Mouse (Mus musculus): ENCODE measurements around the gene Ccnd3. TPM values are rescaled to one million over a fixed set of nuclear protein-coding genes. Genes with fewer than 3 reads are reported as not detected.
A peak's percentile ranks its signal among the peaks of the same experiment; 100 is the strongest.

Gene Ccnd3
- polyA plus RNA-seq, 1 experiment: 417 TPM

DNA sequence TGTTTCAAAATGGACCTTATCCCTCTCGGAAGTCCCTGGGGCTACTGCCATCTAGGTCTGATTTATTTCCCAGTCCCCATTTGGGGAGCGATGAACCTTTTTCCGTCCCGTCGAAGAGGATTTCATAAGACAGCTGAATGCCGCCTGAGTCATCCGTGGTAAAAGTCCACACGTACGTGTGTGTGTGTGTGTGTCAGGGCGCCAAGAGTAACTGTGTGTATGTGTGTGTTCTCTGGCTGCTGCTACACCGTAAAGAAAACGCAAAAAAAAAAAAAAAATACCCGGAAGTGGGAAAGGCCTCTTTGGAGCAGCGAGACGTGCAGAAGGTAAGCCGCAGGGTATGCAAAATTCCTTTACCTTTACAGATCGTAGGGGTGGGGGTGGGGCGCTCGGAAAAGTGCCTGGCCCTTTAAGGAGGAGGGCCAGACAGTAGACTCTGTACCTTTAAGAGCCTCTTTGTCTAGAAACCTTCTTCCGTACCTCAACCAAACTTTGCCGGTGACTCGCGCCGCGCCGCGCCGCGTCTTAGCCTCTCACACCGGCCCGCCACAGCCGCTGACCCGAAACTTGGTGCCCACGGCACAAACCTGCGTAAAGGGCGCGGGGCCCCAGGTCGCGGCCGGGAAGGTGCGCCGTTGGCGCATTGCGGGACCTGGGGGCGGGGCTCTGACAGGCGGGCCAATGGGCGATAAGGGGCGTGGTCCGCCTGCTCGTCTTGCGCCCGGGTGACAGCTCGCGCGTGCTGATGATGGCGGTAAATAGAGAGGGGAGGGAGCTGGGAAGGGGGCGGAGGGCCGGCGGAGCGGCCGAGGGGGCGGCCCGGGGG lies 124.2 kb downstream of the Ccnd3 start:
- peak overlapping the region; percentile 88 for H3K4me3 ChIP-seq (replicated peaks; ENCODE audit: control insufficient read depth, low read depth, low read length)
- peak overlapping the region; percentile 84 for H3K27ac ChIP-seq (ENCODE audit: control insufficient read depth, insufficient read depth, low read depth, low read length, poor library complexity)
- WGBS: 1% methylated on average over 61 of the region's 63 CpGs
- no peaks in the 10 kb centered on the region for H3K4me1 ChIP-seq (ENCODE audit: control insufficient read depth, insufficient read depth, low read length)
- TF ChIP-seq POLR2A (IDR thresholded peaks at IDR 0.05; ENCODE audit: borderline replicate concordance, control insufficient read depth, low read depth, low read length) (peak; percentile 43; the same call in 1 of the 2 replicates), CTCF (IDR thresholded peaks at IDR 0.05; ENCODE audit: control insufficient read depth, insufficient read depth, low read length) (no peak)

DNA sequence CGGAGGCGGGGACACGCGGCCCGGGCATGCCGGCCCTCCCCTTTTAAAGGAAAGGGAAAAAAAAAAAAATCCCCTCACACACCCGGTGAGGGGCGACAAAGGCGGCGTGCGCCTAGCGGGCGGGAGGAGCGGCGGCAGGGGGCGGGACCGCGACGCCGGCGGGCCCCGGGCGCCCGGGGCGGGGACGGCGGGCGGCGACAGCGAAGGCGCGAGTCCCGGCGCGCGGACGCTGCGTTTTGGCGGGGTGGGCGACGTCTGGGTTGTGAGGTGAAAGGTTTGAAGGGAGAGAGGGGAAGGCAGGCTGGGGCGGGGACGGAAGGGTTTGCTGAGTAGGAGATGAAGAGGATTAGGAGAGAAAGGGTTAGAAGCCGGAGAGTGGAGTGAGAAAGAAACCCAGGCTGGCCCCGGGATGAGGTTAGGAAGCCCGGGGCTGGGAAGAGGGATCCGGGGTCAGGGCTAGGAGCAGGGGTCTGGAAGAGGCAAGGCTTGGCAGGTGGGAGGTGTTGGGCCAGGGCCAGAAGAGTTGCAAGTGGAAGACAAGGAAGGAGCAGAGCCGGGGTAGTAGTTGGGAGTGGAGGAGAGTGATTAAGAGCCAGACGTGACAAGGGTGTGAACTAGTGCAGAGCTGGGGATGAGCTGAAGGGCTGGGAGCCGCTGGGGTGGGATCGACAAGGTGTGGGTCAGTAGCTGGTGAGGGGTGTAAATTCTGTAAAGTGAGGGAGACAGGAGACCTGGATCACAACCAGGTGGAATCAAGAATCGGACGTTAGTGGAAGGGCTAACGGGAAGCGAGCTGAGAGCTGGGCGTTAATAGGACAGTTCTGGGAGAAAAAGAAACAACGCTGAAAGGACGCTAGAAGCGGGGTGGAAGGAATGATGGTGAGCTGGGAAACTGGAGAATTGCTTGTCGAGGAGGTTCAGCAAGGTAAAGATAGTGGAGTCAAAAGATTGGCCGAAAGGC lies 125.1 kb downstream of the Ccnd3 start:
- WGBS: under 1% methylated on average over 61 of the region's 61 CpGs
- no peaks in the 10 kb centered on the region for H3K4me1 ChIP-seq (ENCODE audit: control insufficient read depth, insufficient read depth, low read length)
- peak overlapping the region; percentile 88 for H3K4me3 ChIP-seq (replicated peaks; ENCODE audit: control insufficient read depth, low read depth, low read length)
- TF ChIP-seq CTCF (IDR thresholded peaks at IDR 0.05; ENCODE audit: control insufficient read depth, insufficient read depth, low read length): no peak
- no peak for TF ChIP-seq POLR2A (IDR thresholded peaks at IDR 0.05; ENCODE audit: borderline replicate concordance, control insufficient read depth, low read depth, low read length)
- peak overlapping the region; percentile 82 for H3K27ac ChIP-seq (ENCODE audit: control insufficient read depth, insufficient read depth, low read depth, low read length, poor library complexity)

GRCm38 (mm10) chr17:47630678-47631065 lies 125.8 kb downstream of the Ccnd3 start, which contains the start of gene Usp49:
Usp49 (plus strand) TSS chr17:47630690.
- Histone ChIP-seq H3K4me3 (replicated peaks; ENCODE audit: control insufficient read depth, low read depth, low read length) (peak within 1 kb of the TSS; percentile 88), H3K27ac (ENCODE audit: control insufficient read depth, insufficient read depth, low read depth, low read length, poor library complexity) (peak within 1 kb of the TSS; percentile 82), H3K4me1 (ENCODE audit: control insufficient read depth, insufficient read depth, low read length) (no peaks in the 10 kb centered on the region)
- WGBS: 1% methylated on average over 3 of the region's 3 CpGs
- TF ChIP-seq CTCF (IDR thresholded peaks at IDR 0.05; ENCODE audit: control insufficient read depth, insufficient read depth, low read length): no peak
- TF ChIP-seq POLR2A (IDR thresholded peaks at IDR 0.05; ENCODE audit: borderline replicate concordance, control insufficient read depth, low read depth, low read length): no peak

DNA sequence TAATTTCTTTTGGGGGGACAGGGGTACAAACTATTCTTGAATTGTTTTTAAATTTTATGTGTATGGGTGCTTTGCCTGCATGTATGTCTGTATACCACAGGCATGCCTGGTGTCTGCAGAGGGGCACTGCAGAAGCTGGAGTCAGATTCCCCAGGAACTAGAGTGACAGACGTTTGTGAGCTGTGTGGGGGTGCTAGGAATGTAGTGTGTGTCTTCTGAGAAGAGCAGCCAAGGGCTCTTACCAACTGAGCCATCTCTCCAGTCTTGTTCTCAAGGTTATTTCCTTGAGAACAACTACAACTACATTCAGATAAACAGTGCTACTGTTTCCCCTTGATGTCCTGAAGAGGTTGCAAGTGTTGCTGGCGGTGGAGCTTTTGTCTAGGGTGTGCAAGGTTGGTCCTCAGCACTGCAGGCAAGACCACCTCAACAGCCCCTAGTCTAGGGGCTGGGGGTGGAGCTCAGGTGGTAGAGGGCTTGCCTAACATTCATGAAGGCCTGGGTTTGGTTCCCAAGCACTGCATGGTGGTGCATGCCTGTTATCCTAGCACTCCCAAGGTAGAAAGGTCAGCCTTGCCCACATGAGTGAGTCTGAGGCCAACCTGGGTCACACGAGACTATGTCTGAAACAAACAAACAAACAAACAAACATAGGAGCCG lies 127.5 kb downstream of the Ccnd3 start:
- no peak for TF ChIP-seq CTCF (IDR thresholded peaks at IDR 0.05; ENCODE audit: control insufficient read depth, insufficient read depth, low read length)
- no peak for TF ChIP-seq POLR2A (IDR thresholded peaks at IDR 0.05; ENCODE audit: borderline replicate concordance, control insufficient read depth, low read depth, low read length)
- WGBS: 83% methylated on average over 4 of the region's 4 CpGs
- H3K27ac ChIP-seq (ENCODE audit: control insufficient read depth, insufficient read depth, low read depth, low read length, poor library complexity): no peak overlapping the region
- H3K4me3 ChIP-seq (replicated peaks; ENCODE audit: control insufficient read depth, low read depth, low read length): no peak overlapping the region
- H3K4me1 ChIP-seq (ENCODE audit: control insufficient read depth, insufficient read depth, low read length): no peaks in the 10 kb centered on the region

- no peak overlapping the region for H3K27ac ChIP-seq (ENCODE audit: control insufficient read depth, insufficient read depth, low read depth, low read length, poor library complexity)
- TF ChIP-seq CTCF (IDR thresholded peaks at IDR 0.05; ENCODE audit: control insufficient read depth, insufficient read depth, low read length) (no peak), POLR2A (IDR thresholded peaks at IDR 0.05; ENCODE audit: borderline replicate concordance, control insufficient read depth, low read depth, low read length) (no peak)
- 69% methylated on average over 7 of the region's 7 CpGs for WGBS
Measured at GRCm38 (mm10) chr17:47633999-47634770, 129.3 kb downstream of the Ccnd3 start.

GRCm38 (mm10) chr17:47642992-47643391 lies 138.1 kb downstream of the Ccnd3 start:
- TF ChIP-seq POLR2A (IDR thresholded peaks at IDR 0.05; ENCODE audit: borderline replicate concordance, control insufficient read depth, low read depth, low read length) (no peak), CTCF (IDR thresholded peaks at IDR 0.05; ENCODE audit: control insufficient read depth, insufficient read depth, low read length) (no peak)
- 90% methylated on average over 2 of the region's 2 CpGs for WGBS
- H3K27ac ChIP-seq (ENCODE audit: control insufficient read depth, insufficient read depth, low read depth, low read length, poor library complexity): no peak overlapping the region

More at GRCm38 (mm10) chr17:47633999-47634770, 129.3 kb downstream of the Ccnd3 start:
- no peaks in the 10 kb centered on the region for H3K4me1 ChIP-seq (ENCODE audit: control insufficient read depth, insufficient read depth, low read length)
- no peak overlapping the region for H3K4me3 ChIP-seq (replicated peaks; ENCODE audit: control insufficient read depth, low read depth, low read length)

GRCm38 (mm10) chr17:47646683-47647082 lies 141.8 kb downstream of the Ccnd3 start:
- TF ChIP-seq CTCF (IDR thresholded peaks at IDR 0.05; ENCODE audit: control insufficient read depth, insufficient read depth, low read length) (peak; percentile 38), POLR2A (IDR thresholded peaks at IDR 0.05; ENCODE audit: borderline replicate concordance, control insufficient read depth, low read depth, low read length) (no peak)
- 74% methylated on average over 1 of the region's 1 CpGs for WGBS
- H3K27ac ChIP-seq (ENCODE audit: control insufficient read depth, insufficient read depth, low read depth, low read length, poor library complexity): no peak overlapping the region
- no peaks in the 10 kb centered on the region for H3K4me1 ChIP-seq (ENCODE audit: control insufficient read depth, insufficient read depth, low read length)
- H3K4me3 ChIP-seq (replicated peaks; ENCODE audit: control insufficient read depth, low read depth, low read length): no peak overlapping the region

More at GRCm38 (mm10) chr17:47642992-47643391, 138.1 kb downstream of the Ccnd3 start:
- no peaks in the 10 kb centered on the region for H3K4me1 ChIP-seq (ENCODE audit: control insufficient read depth, insufficient read depth, low read length)
- no peak overlapping the region for H3K4me3 ChIP-seq (replicated peaks; ENCODE audit: control insufficient read depth, low read depth, low read length)

All from bone marrow, adult 2 months (tissue).